30 mouse cellular contexts compared by ENCODE assay signal in the genomic region with DNA sequence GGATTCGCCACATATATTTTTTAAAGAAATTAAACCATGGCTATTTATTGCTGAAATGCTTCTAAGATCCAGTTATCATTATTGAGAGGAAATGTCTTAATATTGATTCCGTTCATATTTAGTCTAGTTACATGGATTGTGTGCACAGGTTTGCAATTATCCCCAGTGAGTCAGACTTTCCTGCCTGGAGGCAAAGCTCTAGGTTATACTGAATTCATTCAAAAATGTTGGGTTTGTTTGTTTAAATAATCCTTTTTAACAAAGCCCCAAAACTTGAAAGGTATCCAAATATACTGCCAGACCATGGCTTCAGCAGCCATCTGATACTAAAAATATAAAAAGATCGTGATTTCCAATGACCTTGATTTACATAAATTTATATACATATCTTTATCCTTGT.
"Had no signal": no experiment of that assay in that cellular context is flagged by ENCODE, and none has a peak within 500 bp of the region (broad histone marks: within the 10 kb centered on the region; RNA-seq: fewer than 3 reads in every experiment).

No protein-coding gene starts in this region.

- H3K4me1 ChIP-seq: heart, embryonic 13.5 days; heart, embryonic 15.5 days; hindbrain, embryonic 13.5 days; hindbrain, embryonic 15.5 days; kidney, embryonic 15.5 days had no signal

- ATAC-seq: hindbrain, embryonic 16.5 days; hindbrain, postnatal 0 days; inflammation-experienced regulatory T-cells, adult 6 months had no signal

- H3K4me2 ChIP-seq: heart, embryonic 13.5 days; heart, embryonic 15.5 days; hindbrain, embryonic 13.5 days; hindbrain, embryonic 14.5 days; hindbrain, embryonic 15.5 days; intestine, embryonic 15.5 days; kidney, embryonic 15.5 days had no signal

- DNase-seq: heart, postnatal 10 days; heart, postnatal 14 days; heart, postnatal 36 days; heart, postnatal 4 days; kidney, adult 11 months; kidney, adult 18-20 months; kidney, adult 2 months; kidney, adult 8-10 months; kidney, adult 9 months; kidney, postnatal 10 days; kidney, postnatal 14 days; kidney, postnatal 25 days; kidney, postnatal 36 days; kidney, postnatal 4 days; layer of hippocampus, adult 9-11 months; layer of hippocampus, postnatal 36 days had no signal

- H3K36me3 ChIP-seq: heart, embryonic 13.5 days; heart, embryonic 15.5 days; hindbrain, embryonic 10.5 days; hindbrain, embryonic 13.5 days; hindbrain, embryonic 15.5 days; intestine, embryonic 15.5 days; kidney, embryonic 15.5 days had no signal

- H3K27me3 ChIP-seq: heart, embryonic 13.5 days; heart, embryonic 15.5 days; hindbrain, embryonic 13.5 days; hindbrain, embryonic 15.5 days; intestine, embryonic 15.5 days; kidney, embryonic 15.5 days had no signal

- H3K9me3 ChIP-seq: heart, embryonic 13.5 days; heart, embryonic 15.5 days; hindbrain, embryonic 10.5 days; hindbrain, embryonic 13.5 days; hindbrain, embryonic 15.5 days; intestine, embryonic 15.5 days; kidney, embryonic 15.5 days had no signal

- H3K4me3 ChIP-seq: heart, embryonic 13.5 days; heart, embryonic 15.5 days; hindbrain, embryonic 10.5 days; hindbrain, embryonic 13.5 days; hindbrain, embryonic 15.5 days; intestine, embryonic 15.5 days; kidney, embryonic 15.5 days; layer of hippocampus, adult 2 months; left cerebral cortex, adult 2 months had no signal

- H3K9ac ChIP-seq: heart, embryonic 13.5 days; heart, embryonic 15.5 days; hindbrain, embryonic 13.5 days; hindbrain, embryonic 14.5 days; hindbrain, embryonic 15.5 days; intestine, embryonic 15.5 days; kidney, embryonic 15.5 days had no signal

- H3K27ac ChIP-seq: heart, embryonic 13.5 days; heart, embryonic 15.5 days; hindbrain, embryonic 10.5 days; hindbrain, embryonic 13.5 days; hindbrain, embryonic 14.5 days; hindbrain, embryonic 15.5 days; hindbrain, postnatal 0 days; intestine, embryonic 15.5 days; kidney, embryonic 15.5 days; kidney, postnatal 0 days; layer of hippocampus, adult 2 months; left cerebral cortex, adult 2 months had no signal
